Mouse (Mus musculus) urinary bladder, postnatal 36 days (tissue): Measurements from ENCODE around the gene Map3k21.
A peak's percentile ranks its signal among the peaks of the same experiment; 100 is the strongest.

Source experiments
- DNase-seq, 2 experiments: peaks; one replicate each; pipeline ENCODE4 v3.0.0; 2022; ENCODE audit warnings: low spot score in 2 of 2, mixed read lengths in 1 of 2

Gene Map3k21

GRCm38 (mm10) chr8:125914386-125914785 lies 4.1 kb downstream of the Map3k21 start:
- no peak for DNase-seq

- no peak for DNase-seq
Measured at GRCm38 (mm10) chr8:125917013-125917412, 6.8 kb downstream of the Map3k21 start.

- no peak for DNase-seq
Measured at GRCm38 (mm10) chr8:125918719-125919118, 8.5 kb downstream of the Map3k21 start.

GRCm38 (mm10) chr8:125919560-125919959 lies 9.3 kb downstream of the Map3k21 start:
- DNase-seq = no peak

GRCm38 (mm10) chr8:125920281-125920680 lies 10.0 kb downstream of the Map3k21 start:
- DNase-seq = no peak

DNA sequence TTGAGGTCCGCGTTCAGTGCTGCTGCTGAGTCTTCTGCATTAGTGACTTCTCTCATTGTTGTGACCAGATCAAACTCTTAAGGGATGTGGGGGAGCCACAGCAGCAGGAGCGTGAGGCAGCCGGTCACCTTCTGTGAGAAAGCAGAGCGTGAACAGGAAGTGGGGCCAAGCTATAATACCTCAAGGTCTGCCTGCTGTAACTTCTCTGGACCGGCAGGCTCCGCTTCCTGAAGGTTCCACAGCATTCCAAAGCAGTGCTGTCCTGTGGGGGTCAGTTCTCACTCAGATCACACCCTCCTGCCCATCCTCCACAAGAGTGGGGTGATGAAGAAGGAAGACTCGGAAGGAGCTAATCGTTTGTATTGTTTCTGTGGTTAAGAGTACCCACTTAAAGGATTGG lies 10.5 kb downstream of the Map3k21 start:
- DNase-seq = no peak

DNA sequence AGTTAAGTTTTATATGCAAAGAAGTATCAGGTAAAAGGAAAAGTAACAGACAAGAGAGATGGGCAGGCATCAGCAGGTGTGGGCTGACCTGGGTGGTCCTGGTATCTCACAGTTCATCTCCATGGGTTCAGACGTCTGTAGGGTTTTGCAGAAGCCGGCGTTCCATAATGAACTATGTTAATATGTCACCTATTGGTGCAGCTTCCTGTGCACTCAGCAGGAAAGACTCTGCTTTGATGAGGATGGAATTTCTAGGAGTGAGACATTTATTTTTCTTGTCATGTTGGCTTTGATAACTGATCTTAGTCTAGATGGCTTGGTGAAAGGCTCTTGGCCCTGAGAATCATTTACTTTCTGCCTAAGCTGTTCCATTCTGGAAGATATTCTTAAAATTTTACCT lies 12.1 kb downstream of the Map3k21 start:
- DNase-seq = no peak

- no peak for DNase-seq
Measured at GRCm38 (mm10) chr8:125926636-125927035, 16.4 kb downstream of the Map3k21 start.

GRCm38 (mm10) chr8:125930276-125931046 lies 20.2 kb downstream of the Map3k21 start:
- DNase-seq = no peak

DNA sequence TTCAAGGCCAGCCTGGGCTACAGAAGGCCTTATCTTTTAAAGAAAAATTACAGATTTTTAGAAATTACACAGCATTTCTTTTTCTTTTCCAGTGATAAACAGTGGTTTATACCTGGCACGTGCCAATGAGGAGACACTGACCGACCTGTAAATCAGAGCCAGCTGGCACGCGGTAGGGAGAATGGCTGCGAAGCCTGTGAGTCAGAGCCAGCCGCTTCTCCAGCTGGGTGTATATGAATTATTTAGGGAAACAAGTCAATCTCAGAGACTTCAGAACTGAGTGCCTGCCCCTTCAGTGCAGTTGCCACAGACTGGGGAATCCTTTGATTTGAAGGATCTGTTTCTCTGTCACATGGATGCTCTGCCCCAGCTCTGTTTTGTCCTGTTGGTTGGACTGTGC lies 21.6 kb downstream of the Map3k21 start:
- no peak for DNase-seq

GRCm38 (mm10) chr8:125935649-125936048 lies 25.4 kb downstream of the Map3k21 start:
- peak; percentile 12 to 13 for DNase-seq

- DNase-seq = no peak
Measured at GRCm38 (mm10) chr8:125944511-125944910, 34.3 kb downstream of the Map3k21 start.

DNA sequence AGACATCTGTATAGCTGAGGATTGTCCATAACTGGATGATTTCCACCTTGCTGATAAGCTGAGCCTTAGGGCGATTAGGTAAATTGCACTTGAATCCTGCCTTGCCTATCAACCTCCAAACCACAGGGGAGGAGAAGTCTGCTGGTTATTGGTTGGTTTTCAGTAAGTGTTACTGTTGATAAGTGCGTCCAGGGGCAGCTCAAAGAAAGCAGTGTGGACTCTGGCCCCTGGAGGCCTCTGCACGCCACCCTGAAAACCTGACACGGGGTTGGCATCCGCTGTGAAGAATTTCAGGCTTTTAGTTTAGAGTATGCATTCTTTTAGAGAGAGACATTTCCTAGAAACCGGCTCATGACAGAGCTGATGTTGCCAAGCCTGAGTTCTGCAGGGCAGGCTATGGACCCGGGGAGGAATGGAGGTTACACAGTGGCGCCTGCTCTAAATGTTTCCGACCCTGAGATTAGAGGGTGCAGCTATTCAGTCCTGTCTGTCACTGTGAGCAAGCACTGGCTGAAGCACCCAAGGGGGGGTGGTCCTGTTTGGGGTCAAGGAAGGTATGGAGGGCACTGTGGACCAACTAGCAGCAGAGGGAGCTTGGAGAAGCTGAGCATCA lies 38.6 kb downstream of the Map3k21 start:
- DNase-seq = no peak

DNA sequence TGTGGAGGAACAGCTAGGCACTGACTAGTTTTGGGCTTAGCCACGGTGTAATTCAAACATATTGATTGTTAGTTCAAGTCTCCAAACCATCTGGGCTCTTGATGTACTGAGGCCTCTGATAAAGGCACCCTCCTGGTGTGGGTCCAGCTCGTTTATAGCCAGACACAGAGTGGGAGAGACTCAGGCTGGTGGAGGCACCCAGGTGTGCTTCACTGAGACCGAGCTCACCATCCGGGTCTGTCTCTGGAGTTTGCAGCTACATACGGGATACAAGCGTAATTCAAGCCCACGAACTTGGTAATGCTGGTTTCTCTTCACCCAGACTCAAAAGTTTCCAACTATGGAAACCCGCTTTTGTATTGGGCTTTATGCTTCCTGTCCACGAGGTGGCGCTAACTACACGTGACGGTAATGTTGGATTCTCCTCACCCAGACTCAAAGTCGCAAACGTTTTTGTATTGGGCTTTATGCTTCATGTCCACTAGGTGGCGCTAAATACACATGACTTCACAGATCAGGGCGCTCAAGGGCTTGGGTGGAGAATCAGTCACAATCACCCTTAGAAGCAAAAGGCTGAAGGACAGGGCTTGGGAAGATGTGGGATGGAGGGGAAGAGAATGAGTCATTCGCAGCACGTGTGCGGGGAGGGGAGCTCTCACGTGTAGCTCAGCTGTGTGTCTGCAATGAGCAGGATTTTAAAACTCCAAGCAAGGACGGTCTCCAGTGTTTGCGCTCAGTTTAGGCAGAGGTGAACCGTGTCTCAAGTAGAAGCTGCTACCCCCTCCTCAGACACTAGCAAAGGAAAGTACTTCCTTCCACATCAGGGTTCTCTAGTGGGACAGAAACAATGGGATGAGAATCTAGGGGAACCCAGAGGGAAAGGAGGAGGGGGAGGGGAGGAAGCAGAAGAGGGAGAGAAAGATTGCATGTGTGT lies 40.0 kb downstream of the Map3k21 start:
- peak; percentile 60 to 70 for DNase-seq

DNA sequence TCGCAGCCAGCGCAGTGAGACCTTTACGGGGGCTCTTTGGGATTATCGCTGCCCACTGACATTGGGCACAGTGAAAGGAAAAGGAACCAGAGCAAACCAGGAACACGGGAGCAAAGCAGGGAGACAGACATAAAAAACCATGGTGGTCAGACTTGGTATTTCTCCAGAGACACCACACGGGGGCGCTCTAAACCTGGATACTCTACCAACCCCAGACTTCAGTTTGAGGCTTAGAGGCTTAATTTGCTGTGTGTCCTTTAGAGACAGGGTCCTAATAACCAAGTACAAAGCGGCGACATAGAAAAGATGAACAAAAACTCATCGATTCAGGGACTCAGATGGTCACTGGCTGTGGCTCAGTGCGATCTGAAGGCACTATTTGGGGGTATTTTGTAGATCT lies 45.4 kb downstream of the Map3k21 start:
- peak; percentile 7 to 12 for DNase-seq

DNA sequence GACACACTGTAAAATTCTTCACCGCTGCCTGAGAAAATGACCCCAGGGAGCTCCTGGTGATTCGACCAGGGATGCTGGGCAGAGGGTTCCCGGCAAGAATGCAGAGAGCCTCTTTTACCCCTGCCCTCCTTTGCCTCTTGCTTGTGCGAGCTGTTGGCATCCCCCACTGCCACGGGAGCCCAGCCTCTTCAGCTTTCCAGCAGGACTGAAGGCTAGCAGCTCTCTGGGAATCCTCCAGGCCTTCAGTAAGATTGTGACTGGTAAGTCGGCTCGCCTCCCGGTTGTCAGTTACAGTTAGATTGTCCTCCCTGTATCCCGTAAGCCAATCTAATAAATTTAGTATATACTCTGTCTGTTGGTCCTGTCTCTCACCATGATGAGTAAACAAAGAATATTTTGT lies 46.5 kb downstream of the Map3k21 start:
- DNase-seq = no peak

- DNase-seq = no peak
Measured at GRCm38 (mm10) chr8:125957226-125957993, 47.2 kb downstream of the Map3k21 start.

DNA sequence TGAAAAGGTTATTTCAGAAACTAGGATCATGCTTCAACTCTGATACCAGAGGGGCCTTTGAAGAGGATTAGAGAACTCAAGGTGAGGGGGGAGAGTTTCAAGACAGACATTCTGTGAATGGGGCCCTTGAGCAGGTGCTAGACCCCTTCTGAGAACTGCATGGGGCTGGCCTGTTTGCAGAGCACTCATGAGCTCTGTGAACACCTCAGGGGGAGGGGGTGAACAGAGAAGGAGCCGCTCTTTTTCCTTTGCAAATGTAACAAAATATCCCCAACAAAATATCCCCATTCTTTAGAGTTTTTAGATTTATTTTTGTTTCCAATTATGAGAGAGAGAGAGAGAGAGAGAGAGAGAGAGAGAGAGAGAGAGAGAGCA lies 47.7 kb downstream of the Map3k21 start:
- no peak for DNase-seq

DNA sequence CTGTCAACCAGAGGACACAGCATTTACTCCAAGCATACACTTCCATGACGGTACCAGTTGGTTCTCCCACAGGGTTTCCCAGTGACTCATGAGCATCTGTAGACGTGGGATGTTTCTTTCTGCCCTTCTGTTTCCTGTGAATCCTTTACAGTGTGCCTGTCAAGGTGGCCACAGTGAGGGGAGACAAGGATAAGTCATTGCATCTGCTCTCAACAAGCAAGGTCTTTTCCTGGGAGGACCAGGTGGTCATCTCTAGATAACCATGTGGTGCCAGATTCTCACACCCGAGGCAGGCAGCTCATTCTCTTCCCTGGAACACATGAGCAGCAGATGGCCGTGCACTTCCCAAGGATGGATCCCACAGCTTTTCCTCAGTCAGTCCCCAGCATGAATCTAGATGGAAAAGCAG lies 49.1 kb downstream of the Map3k21 start:
- DNase-seq = no peak

DNA sequence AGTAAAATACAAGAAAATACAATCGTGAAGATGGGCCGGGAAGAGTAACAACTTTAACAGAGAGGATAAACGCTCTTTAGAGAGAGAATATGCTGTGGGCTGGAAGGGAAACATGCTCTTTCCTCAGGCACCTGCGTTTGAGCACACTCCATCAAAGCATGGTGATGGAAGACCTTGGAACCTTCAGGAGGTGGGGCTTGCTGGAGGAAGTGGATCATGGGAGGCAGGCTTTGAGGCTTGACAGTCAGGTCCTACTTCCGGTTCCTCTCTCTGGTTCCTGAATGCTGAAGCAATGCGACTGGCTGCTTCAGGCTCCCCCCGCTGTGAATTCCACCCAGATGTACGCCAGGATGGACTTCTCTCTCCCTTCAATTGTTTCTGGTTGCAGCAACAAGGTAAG lies 49.8 kb downstream of the Map3k21 start:
- no peak for DNase-seq

DNA sequence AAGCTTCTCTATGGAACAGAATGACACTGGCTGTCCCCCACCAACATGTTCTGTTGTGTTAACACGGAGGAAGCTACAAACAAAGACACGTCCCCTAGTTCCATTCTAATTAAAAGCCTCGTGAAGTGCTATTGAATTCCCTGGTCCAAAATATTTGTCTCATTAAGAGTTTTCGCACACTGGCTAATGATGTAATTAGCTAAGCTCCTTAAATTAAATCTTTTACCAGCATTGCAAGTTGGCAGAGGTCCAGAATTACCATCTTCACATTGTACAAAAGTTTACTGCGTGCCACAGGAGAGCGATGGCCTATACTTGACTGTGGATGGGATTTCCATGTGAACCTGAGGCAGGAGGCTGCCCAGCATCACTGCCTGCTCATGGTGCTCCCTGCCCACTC lies 51.5 kb downstream of the Map3k21 start:
- no peak for DNase-seq

- DNase-seq = no peak
Measured at GRCm38 (mm10) chr8:125963807-125964211, 53.6 kb downstream of the Map3k21 start.
